Mouse (Mus musculus) lung, postnatal 36 days (tissue): ENCODE data around the gene Defb15.
A peak's percentile ranks its signal among the peaks of the same experiment; 100 is the strongest.
"Not testable (repeated sequence)": the region's sequence is repeated elsewhere in the genome, so short reads cannot be mapped to it uniquely, and the experiment has no call there.

Experiments
- DNase-seq: peaks from one replicate; pipeline ENCODE4 v3.0.0; 2022; ENCODE audit warnings: mixed read lengths

Gene Defb15

DNA sequence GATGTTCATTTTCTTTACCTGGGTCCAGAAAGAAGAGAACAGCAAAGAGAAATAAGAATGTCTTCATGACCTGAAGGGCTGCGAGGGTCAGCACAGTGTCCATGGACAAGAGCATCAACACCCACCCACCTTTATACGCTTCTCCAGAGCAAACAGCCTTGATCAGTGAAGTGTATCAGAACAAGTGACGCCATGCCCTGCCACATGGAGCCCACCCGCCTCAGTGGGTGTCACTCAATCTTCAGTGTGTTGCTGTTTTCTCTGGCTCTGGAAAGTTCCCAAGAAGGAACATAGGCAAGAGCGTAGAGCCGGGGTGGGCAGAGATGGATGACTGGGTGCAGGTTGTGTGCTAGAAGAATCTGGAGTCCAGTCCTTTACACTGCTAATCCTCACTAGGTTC, at the start of gene Defb15:
Gene Defb15 (minus strand): TSS at position 101 of the 400 bp plus-strand sequence.
- no peak for DNase-seq

DNA sequence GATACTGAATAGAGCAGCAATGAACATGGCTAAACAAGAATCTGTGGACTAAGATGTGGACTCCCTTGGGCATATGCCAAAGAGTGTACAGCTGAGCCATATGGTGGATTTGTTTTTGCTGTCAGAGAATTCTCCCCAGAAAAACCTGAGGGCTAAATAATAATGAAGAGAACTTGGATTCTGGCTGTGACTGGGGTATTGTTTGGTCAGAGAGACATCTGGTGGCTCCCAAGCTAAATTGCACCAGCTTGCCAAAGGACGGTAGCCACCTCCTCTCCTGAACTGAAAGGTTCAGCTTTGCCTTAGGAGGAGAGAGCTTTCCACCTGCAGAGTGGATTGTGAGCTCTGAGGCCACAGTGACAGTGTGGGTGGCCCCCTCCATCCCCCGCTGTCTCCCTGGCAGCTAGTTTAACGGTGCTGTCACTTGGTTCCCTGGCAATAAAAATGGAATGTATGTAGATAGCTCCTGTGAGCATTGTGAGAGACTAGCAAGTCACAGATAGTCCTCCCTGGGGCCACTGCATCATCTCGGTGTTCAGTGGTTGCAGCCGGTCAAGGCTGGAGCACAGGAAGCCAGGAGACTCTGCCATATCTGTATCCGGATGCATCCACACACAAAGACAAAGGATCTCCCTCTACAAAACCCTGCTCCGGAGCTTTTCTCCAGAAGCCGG, 49.3 kb upstream of the Defb15 start:
- no peak for DNase-seq

DNA sequence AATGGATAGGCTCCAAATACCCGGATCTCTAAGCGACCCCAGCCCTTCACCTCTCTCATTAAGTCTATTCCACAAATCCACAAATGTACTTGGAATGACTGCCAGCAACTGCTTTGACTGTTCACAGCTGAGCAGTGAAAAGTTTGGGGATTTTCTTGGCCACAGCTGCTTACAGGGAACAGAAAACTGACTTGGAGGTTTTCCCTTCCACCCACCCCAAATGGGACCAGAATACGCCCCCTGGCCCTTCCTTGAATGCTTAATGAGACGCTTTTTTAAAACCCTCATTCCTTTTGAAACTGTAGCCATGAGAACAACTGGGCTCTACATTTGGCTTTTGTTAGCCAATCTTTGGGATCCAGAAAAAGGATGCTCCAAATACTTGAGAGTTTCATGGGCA, 45.7 kb upstream of the Defb15 start:
- DNase-seq = no peak

DNA sequence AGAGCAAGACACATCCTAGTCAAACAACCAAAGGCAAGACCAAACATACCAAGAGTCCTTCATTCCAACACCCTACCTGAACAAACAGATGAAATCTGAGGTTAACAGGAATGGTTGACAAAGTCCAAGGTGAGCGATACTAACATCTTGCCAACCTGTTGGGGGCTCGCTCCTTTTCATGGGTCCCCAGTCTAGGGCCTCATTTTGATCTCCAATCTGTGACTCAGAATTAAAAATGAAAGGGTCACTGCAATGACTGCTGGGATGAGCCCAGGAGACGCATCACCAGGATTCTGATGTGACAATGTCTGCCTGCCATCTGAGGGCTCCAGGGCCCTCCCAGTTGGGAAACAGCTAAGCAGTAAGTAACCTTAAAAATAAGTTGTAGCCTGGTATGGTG, 37.0 kb upstream of the Defb15 start, which contains the start of gene Ccdc70:
Gene Ccdc70 (plus strand): TSS at position 301 of the 400 bp plus-strand sequence.
- no peak for DNase-seq

DNA sequence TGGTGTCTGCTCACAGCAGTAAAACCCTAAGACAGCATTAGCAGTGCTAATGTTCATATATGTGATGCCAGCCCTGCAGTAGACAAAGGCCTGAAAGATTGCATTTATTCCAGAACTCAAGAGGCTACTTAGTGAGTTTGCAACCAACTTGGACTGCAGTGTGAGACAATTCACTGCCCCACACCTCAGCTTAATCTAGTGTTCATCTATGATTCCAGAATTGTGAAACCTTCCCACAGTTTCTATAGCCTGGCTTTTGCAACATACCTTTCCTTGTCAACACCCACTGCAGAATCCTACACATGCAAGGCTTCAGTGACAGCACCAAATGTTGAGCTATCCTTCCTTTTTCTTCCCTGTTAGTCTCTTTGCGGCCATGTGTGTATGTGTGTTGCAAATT, 34.1 kb upstream of the Defb15 start:
- DNase-seq = no peak

DNA sequence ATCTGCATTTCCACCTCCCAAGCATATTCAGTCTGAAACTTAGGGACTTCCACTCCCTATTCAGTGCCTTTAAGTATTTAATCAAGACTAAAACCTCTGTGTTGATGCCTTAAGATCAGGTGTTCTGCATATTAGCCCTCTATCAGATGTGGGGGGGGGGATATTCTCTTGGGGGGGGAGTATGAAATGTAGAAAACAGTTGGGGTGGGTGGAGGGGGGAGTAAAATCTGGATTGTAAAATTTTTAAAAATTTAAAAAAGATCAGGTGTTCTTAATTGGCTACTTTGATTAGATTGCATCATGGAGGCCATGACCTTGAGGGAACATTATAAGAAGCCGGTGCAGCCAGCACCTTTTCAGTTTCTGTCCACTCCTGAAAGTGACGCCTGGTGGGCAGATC, 25.9 kb upstream of the Defb15 start, which contains the start of gene Fam90a1a:
Gene Fam90a1a (plus strand): TSS at position 301 of the 400 bp plus-strand sequence.
- DNase-seq = no peak

DNA sequence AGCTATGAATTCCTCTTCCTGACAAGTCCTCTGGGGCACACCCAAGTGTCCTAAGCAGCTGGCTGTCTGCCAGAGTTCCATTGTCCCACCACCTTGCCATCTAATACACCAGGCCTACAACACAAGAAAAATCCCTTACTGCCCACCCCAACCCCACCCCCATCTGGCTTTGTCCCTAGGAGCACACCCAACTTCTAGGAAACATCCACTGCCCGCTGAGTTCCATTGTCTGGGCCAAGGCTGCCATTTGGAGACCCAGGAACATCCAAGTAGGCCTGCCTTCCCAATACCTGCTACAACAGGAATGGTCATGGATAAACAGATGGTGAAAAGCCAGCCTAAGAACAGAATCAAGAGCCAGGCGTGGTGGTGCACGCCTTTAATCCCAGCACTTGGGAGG, 23.8 kb upstream of the Defb15 start:
- DNase-seq = no peak

DNA sequence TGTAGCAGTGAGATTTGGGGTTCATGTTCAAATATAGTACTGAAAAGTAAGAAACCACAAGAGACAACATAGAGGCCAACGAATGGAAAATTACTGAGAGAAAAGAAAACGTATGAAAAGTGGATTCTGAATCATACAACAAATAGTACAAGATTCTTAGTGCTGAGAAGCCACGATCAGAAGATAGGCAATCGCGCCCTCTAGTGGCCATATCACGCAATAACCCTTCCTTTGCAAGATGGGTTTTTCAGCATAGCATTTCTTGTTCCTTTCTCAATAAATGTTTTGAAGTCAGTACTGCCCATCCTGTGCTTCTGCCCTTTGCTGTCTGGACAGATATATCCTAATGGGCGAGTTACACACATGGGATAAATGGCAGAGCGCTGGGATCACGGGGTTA, 22.8 kb upstream of the Defb15 start:
- peak; percentile 51 for DNase-seq

DNA sequence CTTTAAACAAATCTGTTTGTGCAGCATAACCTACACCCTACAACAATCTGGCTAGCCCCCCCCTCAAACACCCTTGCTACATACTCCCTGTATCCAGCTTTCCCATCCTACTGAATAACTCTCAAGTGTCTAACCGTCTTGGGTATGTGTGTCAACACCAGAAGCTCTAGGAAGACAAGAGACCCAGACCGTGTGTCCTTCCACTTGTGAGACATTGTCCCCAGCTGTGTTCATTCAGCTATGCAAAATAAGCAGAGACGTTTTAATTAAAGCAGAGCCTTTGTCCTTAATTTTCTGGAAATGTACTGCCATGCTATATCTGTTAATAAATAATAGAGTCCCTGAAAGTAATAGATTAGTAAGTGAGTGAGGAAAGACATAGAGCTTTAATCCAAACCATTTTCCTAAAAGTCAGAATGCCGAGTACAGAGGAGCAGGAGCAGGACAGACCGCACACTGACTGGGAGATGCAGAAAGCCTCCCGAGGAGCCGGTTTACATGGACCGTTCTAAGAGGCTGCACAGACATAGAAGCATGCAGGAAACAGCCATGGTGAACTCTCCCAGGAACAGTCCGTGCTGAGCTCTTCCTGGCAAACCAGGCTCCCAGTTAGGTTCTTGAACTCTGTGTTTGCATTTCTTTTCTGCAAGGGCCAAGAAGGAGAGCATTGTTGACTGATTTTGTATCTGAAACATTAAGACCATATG, 15.0 kb upstream of the Defb15 start:
- no peak for DNase-seq

DNA sequence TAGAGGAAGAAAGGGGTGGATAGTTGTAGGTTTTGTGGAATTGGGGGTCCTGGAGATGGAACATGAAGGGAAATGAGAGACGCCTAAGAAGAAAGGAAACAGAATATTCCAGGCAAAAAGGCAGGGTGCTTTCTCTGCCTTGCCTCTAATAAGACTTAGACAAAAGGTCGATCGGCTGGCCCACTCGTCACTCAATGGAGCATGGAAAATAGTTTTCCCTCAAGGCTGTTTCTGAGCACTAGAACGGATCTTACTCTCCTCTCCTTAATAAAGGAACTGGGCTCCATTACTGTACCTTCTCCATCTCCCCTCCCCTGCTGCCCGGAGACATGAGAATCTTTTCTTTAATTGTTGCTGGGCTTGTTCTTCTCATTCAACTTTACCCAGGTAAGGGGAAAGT, 14.0 kb upstream of the Defb15 start, which contains the start of gene Defb13:
Gene Defb13 (plus strand): TSS at position 301 of the 400 bp plus-strand sequence.
- DNase-seq = no peak

DNA sequence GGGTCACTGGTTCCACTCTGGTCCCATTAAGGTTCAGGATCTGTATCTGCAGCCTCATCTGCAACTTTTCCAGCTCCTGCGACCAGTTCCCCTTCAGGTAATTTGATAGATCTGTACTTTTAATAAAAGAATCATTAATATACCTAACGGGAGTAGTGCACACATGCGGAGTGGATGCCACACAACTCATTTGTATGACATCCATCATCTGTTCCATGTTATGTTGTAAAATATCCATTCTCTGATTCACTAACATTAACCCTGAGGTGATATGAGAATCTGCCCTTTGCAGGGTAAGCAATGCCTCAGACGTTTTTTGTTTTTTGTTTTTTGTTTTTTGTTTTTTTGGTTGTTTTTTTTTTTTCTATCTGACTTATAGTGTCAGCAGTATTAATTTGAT, 5.5 kb upstream of the Defb15 start, which contains the start of gene Defb35:
Gene Defb35 (plus strand): TSS at position 301 of the 400 bp plus-strand sequence.
- not testable (repeated sequence) for DNase-seq

DNA sequence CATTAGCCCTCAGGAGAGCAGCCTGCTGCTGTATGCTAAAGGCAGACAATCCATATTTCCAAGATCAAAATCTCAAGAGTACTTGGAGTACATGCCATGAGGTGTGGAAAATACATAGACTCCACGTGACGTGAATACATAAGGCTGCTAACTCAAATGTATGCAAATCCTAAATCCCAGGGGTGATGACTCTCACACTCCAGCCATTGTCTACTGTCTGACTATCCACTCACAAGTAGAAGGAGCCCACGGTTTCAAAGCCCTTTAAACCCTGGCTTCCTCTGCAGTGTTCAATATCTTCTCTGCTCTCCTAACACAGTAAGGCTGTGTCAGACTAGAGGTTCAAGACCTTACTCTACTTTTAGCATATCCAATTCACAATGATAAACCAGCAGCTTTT, 1.8 kb downstream of the Defb15 start:
- not testable (repeated sequence) for DNase-seq

DNA sequence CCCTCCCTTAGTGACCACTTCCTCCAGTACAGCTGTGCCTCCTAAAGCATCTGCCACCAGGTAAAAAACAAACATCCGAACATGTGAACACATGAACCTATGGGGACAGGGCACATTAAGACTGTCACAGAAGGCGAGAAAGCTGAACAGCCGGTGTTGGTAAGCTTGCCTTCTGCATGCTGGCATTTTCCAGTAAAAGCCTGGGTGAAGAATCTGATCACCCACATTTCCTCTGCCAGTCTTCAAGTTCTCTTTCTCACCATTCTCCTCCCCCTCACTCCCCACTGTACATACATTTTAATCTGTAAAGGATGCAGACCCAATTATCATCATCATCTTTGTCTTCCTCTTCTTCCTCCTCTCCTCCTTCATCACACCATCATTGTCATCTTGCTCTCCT, 16.9 kb downstream of the Defb15 start:
- DNase-seq = no peak

DNA sequence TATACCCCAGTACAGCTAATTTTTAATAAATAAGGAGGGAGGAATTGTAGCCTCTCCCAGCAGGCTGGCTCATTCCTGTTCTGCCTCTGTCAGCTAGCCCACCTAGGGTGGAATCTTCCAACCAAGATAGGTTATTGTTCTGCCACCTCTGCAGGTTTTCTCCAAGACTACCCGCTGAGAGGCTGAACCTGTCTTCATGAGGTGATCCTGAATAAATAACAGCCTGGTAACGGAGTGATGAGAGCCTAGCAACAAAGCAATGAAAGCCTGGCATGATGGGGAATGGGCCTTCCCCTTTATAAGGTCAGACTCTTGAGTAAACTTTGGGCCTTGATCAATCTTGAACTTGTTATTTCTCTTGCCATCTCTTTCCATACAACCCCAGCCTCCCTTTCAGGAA, 20.0 kb downstream of the Defb15 start:
- no peak for DNase-seq

DNA sequence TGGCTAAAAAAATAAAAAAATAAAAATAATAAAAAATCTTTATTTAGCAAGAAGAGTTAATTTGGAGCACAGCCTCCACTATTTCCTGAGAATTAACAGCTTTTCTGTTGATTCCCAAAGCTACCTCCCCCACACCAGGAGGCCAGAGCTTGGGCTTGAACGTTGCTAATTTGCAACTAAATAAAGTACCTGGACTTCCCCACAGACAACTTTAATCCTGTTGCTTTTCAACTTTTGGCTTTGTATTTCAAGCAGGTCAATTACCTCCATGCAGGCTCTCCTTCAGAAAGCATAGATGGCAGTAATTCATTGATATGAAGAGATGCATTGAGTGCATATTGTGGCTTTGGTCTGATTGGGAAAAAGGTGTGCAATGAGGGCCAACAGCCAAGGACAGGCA, 20.6 kb downstream of the Defb15 start:
- DNase-seq = no peak

DNA sequence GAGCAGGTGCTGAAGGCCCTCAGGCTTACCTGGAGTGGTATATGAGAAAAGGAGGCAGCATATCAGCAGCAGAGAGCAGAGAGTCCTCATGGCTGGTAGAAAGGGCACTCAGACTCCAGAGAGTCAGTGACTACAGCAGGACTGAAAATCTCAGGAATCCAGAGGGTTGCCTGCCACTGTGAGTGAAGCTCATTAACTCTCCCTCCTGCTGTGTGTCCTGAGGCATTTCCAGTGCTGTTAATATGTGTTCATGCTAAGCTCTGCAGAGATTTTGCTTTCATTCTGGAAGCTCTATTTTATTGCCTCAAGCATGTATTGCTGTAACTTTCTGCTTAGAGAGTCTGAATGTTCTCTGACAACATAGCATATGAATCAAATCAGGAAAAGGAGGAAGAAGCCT, 26.2 kb downstream of the Defb15 start, which contains the start of gene Defb11:
Gene Defb11 (minus strand): TSS at position 123 of the 400 bp plus-strand sequence.
- not testable (repeated sequence) for DNase-seq

DNA sequence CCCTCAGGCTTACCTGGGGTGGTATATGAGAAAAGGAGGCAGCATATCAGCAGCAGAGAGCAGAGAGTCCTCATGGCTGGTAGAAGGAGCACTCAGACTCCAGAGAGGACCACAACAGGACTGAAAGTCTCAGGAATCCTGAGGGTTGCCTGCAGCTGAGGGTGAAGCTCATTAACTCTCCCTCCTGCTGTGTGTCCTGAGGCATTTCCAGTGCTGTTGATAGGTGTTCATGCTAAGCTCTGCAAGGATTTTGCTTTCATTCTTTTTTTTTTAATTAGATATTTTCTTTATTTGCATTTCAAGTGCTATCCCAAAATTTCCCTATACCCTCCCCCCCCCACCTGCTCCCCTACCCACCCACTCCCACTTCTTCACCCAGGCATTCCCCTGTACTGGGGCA, 47.2 kb downstream of the Defb15 start, which contains the start of gene Defb9:
Gene Defb9 (minus strand): TSS at position 101 of the 400 bp plus-strand sequence.
- not testable (repeated sequence) for DNase-seq
